Mouse (Mus musculus): ENCODE measurements around the gene Zfp651.

GRCm38 (mm10) chr9:121761787-121762186 is 2.7 kb downstream of the Zfp651 start:
- TF ChIP-seq GATA1 (IDR thresholded peaks at IDR 0.05; ENCODE audit: low read length) = no peak
- no peak for TF ChIP-seq TAL1 (IDR thresholded peaks at IDR 0.05; ENCODE audit: low read length)

Data from erythroblast, embryonic 14.5 days (primary cell).